Mouse (Mus musculus) adipose tissue, adult 10 weeks (tissue): ENCODE measurements around the gene Syk. TPM values are rescaled to one million over a fixed set of nuclear protein-coding genes. Genes with fewer than 3 reads are reported as not detected.

Source experiments
- polyA plus RNA-seq: library from polyadenylated mRNA; stranded (reverse); fragments of 350-450 nt; fragmentation: Illumina TruSeq; extraction: RNeasy Lipid Tissue Mini Kit (QIAGEN cat#74804); gene quantifications from one replicate; pipeline ENCODE4 v1.2.3, GENCODE M21; 2014; ENCODE audit warnings: low read depth, low replicate concordance

Gene Syk
- 47.7 TPM for polyA plus RNA-seq

DNA sequence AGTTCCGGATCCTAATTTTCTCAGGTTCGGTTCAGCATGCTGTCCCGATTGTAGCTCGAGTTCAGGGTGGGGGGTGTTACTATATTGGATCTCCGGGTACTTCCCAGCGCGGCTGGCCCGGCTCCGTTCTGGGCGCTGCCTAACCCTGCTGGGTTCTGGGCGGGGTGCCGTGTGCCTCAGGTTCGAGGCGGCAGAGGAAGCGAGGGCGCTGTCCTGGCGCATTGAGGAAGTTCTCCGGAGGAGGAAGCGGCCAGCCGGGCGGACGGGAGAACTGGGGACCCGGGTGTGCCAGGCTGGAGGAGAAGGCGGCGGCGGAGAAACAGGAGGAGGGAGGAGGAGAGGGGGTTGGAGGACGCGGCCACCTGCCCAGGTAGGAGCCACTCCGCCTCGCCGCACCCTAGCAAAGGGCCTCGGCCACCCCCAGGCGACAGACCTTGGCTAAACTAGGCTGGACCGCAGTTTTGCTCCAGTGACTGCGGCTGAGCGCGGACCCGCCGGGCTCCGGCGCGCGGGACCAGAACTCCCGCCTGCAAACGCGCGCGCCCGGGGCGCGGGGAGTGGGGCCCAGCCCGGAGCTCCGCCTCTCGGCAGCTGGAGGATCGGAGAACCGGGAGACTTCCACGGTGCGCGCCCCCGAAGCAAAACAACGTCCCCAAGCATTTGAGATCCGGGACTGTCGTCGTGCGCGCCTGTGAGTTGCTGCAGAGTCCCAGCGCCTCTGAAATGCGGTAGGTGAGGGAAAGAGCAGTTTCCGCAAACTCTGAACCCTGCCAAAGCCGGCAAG is at the start of gene Syk:
Gene Syk (plus strand): TSS at position 296 of the 784 bp plus-strand sequence.

Other genes with a start within 250 kb of the Syk start
- gene Diras2, start 51.9 kb upstream of the Syk start, polyA plus RNA-seq, result 1.3 TPM